In genomic region chr2:160649072-160649471, GRCm38 (mm10) we compare ENCODE assay signal across 9 mouse cellular contexts. TPM values are rescaled to one million over a fixed set of nuclear protein-coding genes. Genes with fewer than 3 reads are reported as not detected.
DNase-seq lines count a peak whose midpoint lies in the region; ATAC-seq and TF ChIP-seq lines count a peak whose summit lies in the region.
"Had no signal": no experiment of that assay in that cellular context is flagged by ENCODE, and none has a peak within 500 bp of the region (broad histone marks: within the 10 kb centered on the region; RNA-seq: fewer than 3 reads in every experiment).

No protein-coding gene starts in this region.

- peak overlapping the region in 1 of 2 experiments; percentile 96; a peak in 1 of 4 replicates for H3K4me3 ChIP-seq in heart, embryonic 14.5 days (ENCODE audit: control insufficient read depth in 1 of 2, insufficient read depth in 1 of 2, low read depth in 1 of 2, low read length in 2 of 2)
- H3K4me3 ChIP-seq in MEL (ENCODE audit: control insufficient read depth in 1 of 2, insufficient read depth in 1 of 2, low read depth in 2 of 2, low read length in 2 of 2) = no peak overlapping the region
- H3K4me3 ChIP-seq in hindbrain, embryonic 11.5 days (ENCODE audit: low read depth, low read length) = peak overlapping the region; percentile 27; the same call in 1 of the 2 replicates
- H3K4me3 ChIP-seq in midbrain, embryonic 10.5 days = peak overlapping the region; percentile 98

- peaks cover 16% of the 10 kb centered on the region for H3K36me3 ChIP-seq in heart, embryonic 14.5 days (ENCODE audit: control insufficient read depth, insufficient read depth, low read length)
- H3K36me3 ChIP-seq in MEL (ENCODE audit: control insufficient read depth in 1 of 2, insufficient read depth in 2 of 2, low read length in 2 of 2) = peaks cover 5 to 34% of the 10 kb centered on the region in 2 experiments; a peak in 3 of 4 replicates
- no peaks in the 10 kb centered on the region for H3K36me3 ChIP-seq in hindbrain, embryonic 11.5 days (ENCODE audit: control insufficient read depth, insufficient read depth, low read length)
- H3K36me3 ChIP-seq in midbrain, embryonic 10.5 days = peaks cover 36% of the 10 kb centered on the region

- H3K9me3 ChIP-seq in heart, embryonic 14.5 days (ENCODE audit: control insufficient read depth, low read length) = no peaks in the 10 kb centered on the region
- no peaks in the 10 kb centered on the region for H3K9me3 ChIP-seq in MEL (replicated peaks; ENCODE audit: insufficient read depth, low read length)
- no peaks in the 10 kb centered on the region for H3K9me3 ChIP-seq in hindbrain, embryonic 11.5 days (ENCODE audit: control insufficient read depth, low read length)
- no peaks in the 10 kb centered on the region for H3K9me3 ChIP-seq in midbrain, embryonic 10.5 days (replicated peaks)

- peaks cover 30% of the 10 kb centered on the region for H3K79me2 ChIP-seq in MEL (ENCODE audit: control insufficient read depth, insufficient read depth, low read length, poor library complexity)

- WGBS in heart, embryonic 14.5 days = 78% methylated on average over 2 of the region's 2 CpGs
- 85% methylated on average over 2 of the region's 2 CpGs for WGBS in hindbrain, embryonic 11.5 days
- WGBS in midbrain, embryonic 10.5 days = 94% methylated on average over 2 of the region's 2 CpGs

- no peak for ATAC-seq in heart, embryonic 14.5 days (ENCODE audit: insufficient number of reproducible peaks, insufficient read depth, low FRiP score, low read depth)
- no peak for ATAC-seq in hindbrain, embryonic 11.5 days (ENCODE audit: low FRiP score)

- DNase-seq in heart, adult 8-10 months (ENCODE audit: low spot score) = no peak
- DNase-seq in MEL (ENCODE audit: low read depth, low spot score) = no peak
- no peak for DNase-seq in hindbrain, embryonic 11.5 days (ENCODE audit: low spot score)
- DNase-seq in midbrain, embryonic 10.5 days (ENCODE audit: low spot score) = no peak
- DNase-seq in thymus, postnatal 10 days (ENCODE audit: low spot score in 2 of 2) = no peak
- no peak for DNase-seq in embryo, embryonic 10.5 days (ENCODE audit: low spot score)
- DNase-seq in lung, postnatal 10 days = no peak
- DNase-seq: cerebellum, postnatal 36 days had no signal

- H3K9ac ChIP-seq in heart, embryonic 14.5 days (ENCODE audit: low read length) = peak overlapping the region; percentile 59; the same call in 1 of the 2 replicates
- no peak overlapping the region for H3K9ac ChIP-seq in MEL (ENCODE audit: control insufficient read depth, low read depth, low read length, poor library complexity, severe bottlenecking)
- H3K9ac ChIP-seq in hindbrain, embryonic 11.5 days (ENCODE audit: low read depth, low read length) = no peak overlapping the region

- no peak for TF ChIP-seq RAD21 in MEL (IDR thresholded peaks at IDR 0.05; ENCODE audit: low read depth, low read length)

- TF ChIP-seq EP300 in MEL (IDR thresholded peaks at IDR 0.05; ENCODE audit: low read depth in 1 of 2, low read length in 2 of 2) = no peak

- no peak for TF ChIP-seq POLR2A in MEL (IDR thresholded peaks at IDR 0.05; ENCODE audit: control insufficient read depth in 1 of 2, insufficient read depth in 1 of 2, low read depth in 1 of 2, low read length in 2 of 2, poor library complexity in 1 of 2)

- TF ChIP-seq CTCF in MEL (IDR thresholded peaks at IDR 0.05 in 2 of 3, conservative IDR thresholded peaks at IDR 0.05 in 1 of 3; ENCODE audit: control insufficient read depth in 1 of 3, insufficient read depth in 1 of 3, low read depth in 2 of 3, low read length in 3 of 3, poor library complexity in 1 of 3, severe bottlenecking in 1 of 3) = no peak

- H3K27ac ChIP-seq in heart, embryonic 14.5 days (replicated peaks in 1 of 2; ENCODE audit: control insufficient read depth in 1 of 2, insufficient read depth in 1 of 2, low read depth in 2 of 2, low read length in 2 of 2) = no peak overlapping the region
- no peak overlapping the region for H3K27ac ChIP-seq in MEL (ENCODE audit: control insufficient read depth, low read depth, low read length)
- no peak overlapping the region for H3K27ac ChIP-seq in hindbrain, embryonic 11.5 days (ENCODE audit: low read depth, low read length)
- H3K27ac ChIP-seq in midbrain, embryonic 10.5 days (replicated peaks) = no peak overlapping the region

- H3K4me1 ChIP-seq in heart, embryonic 14.5 days (ENCODE audit: control insufficient read depth in 2 of 2, insufficient read depth in 2 of 2, low read length in 2 of 2) = peaks cover 6 to 34% of the 10 kb centered on the region in 2 experiments; a peak in 3 of 4 replicates
- H3K4me1 ChIP-seq in MEL (ENCODE audit: control insufficient read depth in 1 of 2, insufficient read depth in 2 of 2, low read length in 2 of 2) = peaks cover 12 to 30% of the 10 kb centered on the region in 2 experiments
- H3K4me1 ChIP-seq in hindbrain, embryonic 11.5 days (replicated peaks; ENCODE audit: control insufficient read depth, insufficient read depth, low read length) = no peaks in the 10 kb centered on the region
- peaks cover 46% of the 10 kb centered on the region for H3K4me1 ChIP-seq in midbrain, embryonic 10.5 days

- H3K27me3 ChIP-seq in heart, embryonic 14.5 days (ENCODE audit: control insufficient read depth, insufficient read depth, low read length) = no peaks in the 10 kb centered on the region
- no peaks in the 10 kb centered on the region for H3K27me3 ChIP-seq in MEL (ENCODE audit: control insufficient read depth in 1 of 2, insufficient read depth in 2 of 2, low read length in 2 of 2)
- no peaks in the 10 kb centered on the region for H3K27me3 ChIP-seq in hindbrain, embryonic 11.5 days (ENCODE audit: control insufficient read depth, insufficient read depth, low read length)
- H3K27me3 ChIP-seq in midbrain, embryonic 10.5 days (ENCODE audit: low read depth, poor library complexity, severe bottlenecking) = no peaks in the 10 kb centered on the region

- H3K4me2 ChIP-seq in heart, embryonic 14.5 days (ENCODE audit: low read length) = peak overlapping the region; percentile 82
- H3K4me2 ChIP-seq in hindbrain, embryonic 11.5 days (replicated peaks; ENCODE audit: low read depth, low read length) = peak overlapping the region; percentile 31; the same call in 1 of the 2 replicates

TF ChIP-seq in MEL, 35 proteins besides CTCF, POLR2A, EP300 and RAD21:
- no peak for TF ChIP-seq TAL1 (IDR thresholded peaks at IDR 0.05; ENCODE audit: low read length)
- no peak for TF ChIP-seq ZNF384 (IDR thresholded peaks at IDR 0.05; ENCODE audit: low read depth, low read length)
- TF ChIP-seq RCOR1 (IDR thresholded peaks at IDR 0.05; ENCODE audit: low read depth, low read length) = peak; percentile 91

RNA-seq across cellular contexts. Expression of gene Top1, which starts 3.4 kb away (rescaled TPM):
- polyA plus RNA-seq in heart, embryonic 14.5 days (2014; fragmentation: Nextera tagmentation; extraction: Ambion mirVana) = 48.6 and 49.7 TPM in 2 replicates
- 10 to 100 TPM; 39.8 to 46.9 (median 43.0) TPM for total RNA-seq in heart, adult 8-10 months (2022)
- total RNA-seq in MEL (2012; rRNA removed) = 33.5 and 36.5 TPM in 2 replicates
- 100 to 1,000 TPM in 1 of 2 experiments, 10 to 100 TPM in 1; 73.3 to 123 TPM for polyA plus RNA-seq in MEL (2012; ENCODE audit: insufficient read depth in 1 of 2, insufficient read length in 2 of 2, low read depth in 1 of 2, low replicate concordance in 2 of 2, missing spikeins in 1 of 2)
- polyA plus RNA-seq in hindbrain, embryonic 11.5 days (2014; fragmentation: Nextera tagmentation; extraction: Ambion mirVana) = 106 and 123 TPM in 2 replicates
- 107 and 108 TPM in 2 replicates for polyA plus RNA-seq in midbrain, embryonic 10.5 days (2016; fragmentation: Nextera tagmentation; extraction: Ambion mirVana)

Comparison
In these comparisons a context has a peak if more than half of its experiments do, and no peak if none do; other contexts are left out.
1. H3K4me3 ChIP-seq: peak in hindbrain, embryonic 11.5 days (single experiment) and midbrain, embryonic 10.5 days (single experiment); none in MEL (0 of 2).